Mouse (Mus musculus) fat pad, adult 2 months (tissue): ENCODE results near the gene Ntm.

Experiments
- DNase-seq: peaks from one replicate; pipeline ENCODE4 v3.0.0-alpha.2; 2011; ENCODE audit warnings: low read depth, low spot score; ENCODE audit errors: extremely low read depth

The Ntm gene

GRCm38 (mm10) chr9:29342303-29342702 lies 620.6 kb downstream of the Ntm start:
- no peak for DNase-seq

- DNase-seq: peak; percentile 85
Measured at GRCm38 (mm10) chr9:29341292-29341691, 621.6 kb downstream of the Ntm start.

GRCm38 (mm10) chr9:29335671-29336070 lies 627.3 kb downstream of the Ntm start:
- no peak for DNase-seq

GRCm38 (mm10) chr9:29332296-29333090 lies 630.4 kb downstream of the Ntm start:
- no peak for DNase-seq

GRCm38 (mm10) chr9:29330486-29330885 lies 632.5 kb downstream of the Ntm start:
- no peak for DNase-seq

GRCm38 (mm10) chr9:29326283-29326682 lies 636.7 kb downstream of the Ntm start:
- DNase-seq: no peak

GRCm38 (mm10) chr9:29325137-29325536 lies 637.8 kb downstream of the Ntm start:
- DNase-seq: no peak

GRCm38 (mm10) chr9:29319197-29319596 lies 643.7 kb downstream of the Ntm start:
- DNase-seq: no peak

- no peak for DNase-seq
Measured at GRCm38 (mm10) chr9:29318676-29319162, 644.2 kb downstream of the Ntm start.

- DNase-seq: no peak
Measured at GRCm38 (mm10) chr9:29317623-29318022, 645.3 kb downstream of the Ntm start.

- no peak for DNase-seq
Measured at GRCm38 (mm10) chr9:29315842-29316241, 647.1 kb downstream of the Ntm start.

GRCm38 (mm10) chr9:29306961-29307360 lies 656.0 kb downstream of the Ntm start:
- no peak for DNase-seq

GRCm38 (mm10) chr9:29298340-29298739 lies 664.6 kb downstream of the Ntm start:
- no peak for DNase-seq

- DNase-seq: no peak
Measured at GRCm38 (mm10) chr9:29296752-29297151, 666.2 kb downstream of the Ntm start.

GRCm38 (mm10) chr9:29288003-29288704 lies 674.8 kb downstream of the Ntm start:
- no peak for DNase-seq

GRCm38 (mm10) chr9:29285144-29285543 lies 677.8 kb downstream of the Ntm start:
- DNase-seq: no peak

- DNase-seq: no peak
Measured at GRCm38 (mm10) chr9:29272861-29273260, 690.1 kb downstream of the Ntm start.

GRCm38 (mm10) chr9:29269988-29270387 lies 693.0 kb downstream of the Ntm start:
- no peak for DNase-seq

GRCm38 (mm10) chr9:29269277-29269646 lies 693.7 kb downstream of the Ntm start:
- DNase-seq: no peak

GRCm38 (mm10) chr9:29268583-29269276 lies 694.2 kb downstream of the Ntm start:
- DNase-seq: no peak

GRCm38 (mm10) chr9:29267663-29268062 lies 695.3 kb downstream of the Ntm start:
- DNase-seq: no peak

- no peak for DNase-seq
Measured at GRCm38 (mm10) chr9:29265177-29265576, 697.8 kb downstream of the Ntm start.
